Mouse (Mus musculus): ENCODE data around the gene Ripor3. TPM values are rescaled to one million over a fixed set of nuclear protein-coding genes. Genes with fewer than 3 reads are reported as not detected.

Ripor3 gene
- polyA plus RNA-seq, 1 experiment = 0.94 TPM

DNA sequence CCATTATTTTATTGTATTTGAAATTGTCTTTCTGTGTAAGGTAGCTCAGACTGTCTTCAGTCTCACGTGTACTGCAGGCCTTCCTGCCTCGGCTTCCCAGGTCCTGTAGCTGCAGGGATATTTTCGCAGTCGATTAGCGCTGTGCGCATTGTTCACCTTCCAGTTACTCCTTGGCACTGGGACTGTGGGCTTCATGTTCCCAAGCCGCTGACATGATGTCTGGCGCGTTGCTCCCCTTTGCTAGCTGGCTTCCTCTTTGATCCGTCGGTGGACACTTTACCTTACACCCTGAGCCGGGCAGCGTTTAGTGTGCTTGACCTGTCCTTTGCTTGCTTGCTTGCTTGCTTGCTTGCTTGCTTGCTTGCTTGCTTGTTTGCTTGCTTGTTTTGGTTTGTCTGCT lies 61.9 kb downstream of the Ripor3 start:
- Histone ChIP-seq H3K4me3 (no peak overlapping the region), H3K79me2 (ENCODE audit: control insufficient read depth, insufficient read depth) (peaks cover 93% of the 10 kb centered on the region), H3K27me3 (ENCODE audit: control insufficient read depth, insufficient read depth, insufficient read length) (no peaks in the 10 kb centered on the region), H3ac (ENCODE audit: control insufficient read depth, insufficient read length) (no peak overlapping the region), H3K36me3 (ENCODE audit: control insufficient read depth, insufficient read depth) (no peaks in the 10 kb centered on the region), H3K4me2 (ENCODE audit: low read depth) (peak overlapping the region; percentile 62)
- TF ChIP-seq REST (IDR thresholded peaks at IDR 0.05; ENCODE audit: insufficient read depth, insufficient read length) (no peak), USF1 (IDR thresholded peaks at IDR 0.05; ENCODE audit: low read depth) (no peak)

DNA sequence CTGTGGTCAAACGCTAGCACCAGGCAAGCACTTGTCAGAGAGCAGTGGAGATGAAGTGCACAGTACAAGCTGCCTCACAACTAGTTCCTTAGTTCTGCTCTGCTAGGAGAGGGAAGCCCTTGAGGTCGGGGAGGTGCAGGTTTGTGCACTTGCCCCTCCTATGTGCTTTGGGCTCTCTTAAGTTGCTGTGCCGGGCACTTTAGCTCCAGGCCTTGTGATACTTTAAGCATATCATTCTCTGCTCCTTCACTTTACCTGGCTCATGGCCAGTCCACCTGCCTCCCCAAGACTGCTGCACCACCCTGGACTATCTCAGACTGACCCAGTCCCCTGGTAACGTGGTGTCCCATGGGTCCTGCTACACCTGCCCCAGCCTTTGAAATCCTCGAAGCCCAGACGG lies 62.4 kb downstream of the Ripor3 start:
- Histone ChIP-seq H3K4me2 (ENCODE audit: low read depth) (no peak overlapping the region), H3K27me3 (ENCODE audit: control insufficient read depth, insufficient read depth, insufficient read length) (no peaks in the 10 kb centered on the region), H3ac (ENCODE audit: control insufficient read depth, insufficient read length) (no peak overlapping the region), H3K36me3 (ENCODE audit: control insufficient read depth, insufficient read depth) (no peaks in the 10 kb centered on the region), H3K4me3 (no peak overlapping the region), H3K79me2 (ENCODE audit: control insufficient read depth, insufficient read depth) (peaks cover 93% of the 10 kb centered on the region)
- TF ChIP-seq POLR2AphosphoS2 (IDR thresholded peaks at IDR 0.05; ENCODE audit: insufficient read length, low read depth) (no peak), MYOD1 (IDR thresholded peaks at IDR 0.05; ENCODE audit: control insufficient read depth in 1 of 3, insufficient read length in 2 of 3, low read depth in 2 of 3) (no peak), REST (IDR thresholded peaks at IDR 0.05; ENCODE audit: insufficient read depth, insufficient read length) (no peak), TCF3 (IDR thresholded peaks at IDR 0.05; ENCODE audit: insufficient read length, low read depth) (no peak), SRF (IDR thresholded peaks at IDR 0.05; ENCODE audit: control insufficient read depth, insufficient read length, low read depth) (no peak), TCF12 (IDR thresholded peaks at IDR 0.05; ENCODE audit: insufficient read depth, poor library complexity, severe bottlenecking) (no peak), MAX (IDR thresholded peaks at IDR 0.05; ENCODE audit: low read depth) (no peak)

DNA sequence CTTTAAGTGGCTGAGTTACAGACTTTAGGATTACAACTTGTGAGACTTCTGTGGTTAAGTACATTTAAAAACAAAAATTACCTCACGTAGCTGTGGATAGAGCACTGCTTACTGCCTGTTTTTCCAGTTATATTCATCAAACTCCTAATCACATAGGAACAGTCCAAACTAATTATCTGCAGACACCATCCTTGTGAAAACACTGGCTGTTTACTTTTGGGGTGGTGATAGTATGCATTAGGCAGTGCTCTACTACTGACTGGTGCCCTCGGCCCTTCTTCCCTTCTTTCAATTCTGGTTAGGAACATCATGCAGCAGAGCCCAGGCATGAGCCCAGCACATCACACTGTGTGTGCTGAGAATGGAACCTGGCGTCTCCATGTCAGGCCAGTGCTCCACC lies 63.2 kb downstream of the Ripor3 start:
- H3K4me3 ChIP-seq = no peak overlapping the region
- peaks cover 86% of the 10 kb centered on the region for H3K79me2 ChIP-seq (ENCODE audit: control insufficient read depth, insufficient read depth)
- H3K36me3 ChIP-seq (ENCODE audit: control insufficient read depth, insufficient read depth) = no peaks in the 10 kb centered on the region
- no peaks in the 10 kb centered on the region for H3K27me3 ChIP-seq (ENCODE audit: control insufficient read depth, insufficient read depth, insufficient read length)
- no peak overlapping the region for H3ac ChIP-seq (ENCODE audit: control insufficient read depth, insufficient read length)
- no peak overlapping the region for H3K4me2 ChIP-seq (ENCODE audit: low read depth)
- TF ChIP-seq POLR2A (IDR thresholded peaks at IDR 0.05; ENCODE audit: insufficient read length, low read depth) (no peak), CEBPB (IDR thresholded peaks at IDR 0.05; ENCODE audit: insufficient read depth, poor library complexity, severe bottlenecking) (no peak), USF1 (IDR thresholded peaks at IDR 0.05; ENCODE audit: low read depth) (no peak), POLR2AphosphoS2 (IDR thresholded peaks at IDR 0.05; ENCODE audit: insufficient read length, low read depth) (no peak), SRF (IDR thresholded peaks at IDR 0.05; ENCODE audit: control insufficient read depth, insufficient read length, low read depth) (no peak), TCF12 (IDR thresholded peaks at IDR 0.05; ENCODE audit: insufficient read depth, poor library complexity, severe bottlenecking) (no peak), TCF3 (IDR thresholded peaks at IDR 0.05; ENCODE audit: insufficient read length, low read depth) (no peak), MAX (IDR thresholded peaks at IDR 0.05; ENCODE audit: low read depth) (no peak), MYOD1 (IDR thresholded peaks at IDR 0.05; ENCODE audit: control insufficient read depth in 1 of 3, insufficient read length in 2 of 3, low read depth in 2 of 3) (no peak), E2F4 (IDR thresholded peaks at IDR 0.05; ENCODE audit: insufficient read depth) (no peak), REST (IDR thresholded peaks at IDR 0.05; ENCODE audit: insufficient read depth, insufficient read length) (no peak), MYOG (IDR thresholded peaks at IDR 0.05; ENCODE audit: control insufficient read depth in 1 of 3, insufficient read depth in 1 of 3, insufficient read length in 2 of 3, low read depth in 2 of 3) (no peak)

DNA sequence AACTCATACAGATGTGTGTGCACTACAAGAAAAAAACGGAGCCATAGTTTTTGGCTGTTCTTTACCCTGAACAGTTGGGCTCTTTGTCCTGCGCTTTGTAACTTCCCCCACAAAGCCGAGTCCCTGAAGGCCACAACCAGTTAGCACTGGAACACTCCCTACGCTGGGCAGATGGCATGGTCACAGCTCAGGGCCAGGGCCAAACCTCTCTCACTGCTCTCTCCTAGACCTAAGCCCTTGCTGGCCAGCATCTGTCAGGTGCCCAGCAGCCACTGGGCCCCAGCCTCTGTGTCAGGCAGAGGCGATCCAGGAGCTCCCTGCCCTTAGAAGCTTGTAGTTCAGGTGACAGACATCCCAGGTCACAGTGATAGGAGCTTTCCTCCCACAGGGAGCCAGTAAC lies 65.0 kb downstream of the Ripor3 start:
- H3ac ChIP-seq (ENCODE audit: control insufficient read depth, insufficient read length) = no peak overlapping the region
- H3K36me3 ChIP-seq (ENCODE audit: control insufficient read depth, insufficient read depth) = no peaks in the 10 kb centered on the region
- no peaks in the 10 kb centered on the region for H3K27me3 ChIP-seq (ENCODE audit: control insufficient read depth, insufficient read depth, insufficient read length)
- no peak overlapping the region for H3K4me3 ChIP-seq
- TF ChIP-seq MAX (IDR thresholded peaks at IDR 0.05; ENCODE audit: low read depth) (no peak), TCF12 (IDR thresholded peaks at IDR 0.05; ENCODE audit: insufficient read depth, poor library complexity, severe bottlenecking) (no peak), REST (IDR thresholded peaks at IDR 0.05; ENCODE audit: insufficient read depth, insufficient read length) (no peak), TCF3 (IDR thresholded peaks at IDR 0.05; ENCODE audit: insufficient read length, low read depth) (no peak), E2F4 (IDR thresholded peaks at IDR 0.05; ENCODE audit: insufficient read depth) (no peak), USF1 (IDR thresholded peaks at IDR 0.05; ENCODE audit: low read depth) (no peak), MYOD1 (IDR thresholded peaks at IDR 0.05; ENCODE audit: control insufficient read depth in 1 of 3, insufficient read length in 2 of 3, low read depth in 2 of 3) (no peak), POLR2AphosphoS2 (IDR thresholded peaks at IDR 0.05; ENCODE audit: insufficient read length, low read depth) (no peak), POLR2A (IDR thresholded peaks at IDR 0.05; ENCODE audit: insufficient read length, low read depth) (no peak), MYOG (IDR thresholded peaks at IDR 0.05; ENCODE audit: control insufficient read depth in 1 of 3, insufficient read depth in 1 of 3, insufficient read length in 2 of 3, low read depth in 2 of 3) (no peak), SRF (IDR thresholded peaks at IDR 0.05; ENCODE audit: control insufficient read depth, insufficient read length, low read depth) (no peak), CEBPB (IDR thresholded peaks at IDR 0.05; ENCODE audit: insufficient read depth, poor library complexity, severe bottlenecking) (no peak)
- no peak overlapping the region for H3K4me2 ChIP-seq (ENCODE audit: low read depth)
- peaks cover 82% of the 10 kb centered on the region for H3K79me2 ChIP-seq (ENCODE audit: control insufficient read depth, insufficient read depth)

DNA sequence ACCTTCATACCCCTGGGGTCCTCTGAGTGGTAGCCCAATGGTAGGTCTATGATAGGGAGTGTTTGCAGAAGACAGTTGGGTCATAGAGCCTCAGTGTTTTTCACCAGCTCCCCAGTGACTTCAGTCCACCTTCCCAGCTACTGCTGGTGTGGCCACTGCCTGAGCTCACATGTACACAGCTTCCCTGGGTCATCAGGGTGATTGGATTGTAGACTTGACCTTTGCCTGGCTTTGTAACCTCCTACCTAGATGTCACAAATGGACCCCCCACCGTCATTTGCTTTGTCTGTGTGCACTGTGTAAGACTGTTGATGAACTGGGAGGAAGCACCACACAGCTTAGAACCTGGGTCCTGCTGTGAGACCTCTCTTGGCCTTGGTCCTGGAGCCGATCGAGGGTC lies 66.2 kb downstream of the Ripor3 start:
- TF ChIP-seq TCF12 (IDR thresholded peaks at IDR 0.05; ENCODE audit: insufficient read depth, poor library complexity, severe bottlenecking) = no peak
- no peak for TF ChIP-seq TCF3 (IDR thresholded peaks at IDR 0.05; ENCODE audit: insufficient read length, low read depth)
- no peak for TF ChIP-seq MAX (IDR thresholded peaks at IDR 0.05; ENCODE audit: low read depth)
- no peak for TF ChIP-seq USF1 (IDR thresholded peaks at IDR 0.05; ENCODE audit: low read depth)
- TF ChIP-seq REST (IDR thresholded peaks at IDR 0.05; ENCODE audit: insufficient read depth, insufficient read length) = no peak
- TF ChIP-seq CEBPB (IDR thresholded peaks at IDR 0.05; ENCODE audit: insufficient read depth, poor library complexity, severe bottlenecking) = no peak
- no peak for TF ChIP-seq MYOD1 (IDR thresholded peaks at IDR 0.05; ENCODE audit: control insufficient read depth in 1 of 3, insufficient read length in 2 of 3, low read depth in 2 of 3)
- no peak for TF ChIP-seq MYOG (IDR thresholded peaks at IDR 0.05; ENCODE audit: control insufficient read depth in 1 of 3, insufficient read depth in 1 of 3, insufficient read length in 2 of 3, low read depth in 2 of 3)
- TF ChIP-seq E2F4 (IDR thresholded peaks at IDR 0.05; ENCODE audit: insufficient read depth) = no peak
- TF ChIP-seq SRF (IDR thresholded peaks at IDR 0.05; ENCODE audit: control insufficient read depth, insufficient read length, low read depth) = no peak
- no peak for TF ChIP-seq POLR2AphosphoS2 (IDR thresholded peaks at IDR 0.05; ENCODE audit: insufficient read length, low read depth)
- TF ChIP-seq POLR2A (IDR thresholded peaks at IDR 0.05; ENCODE audit: insufficient read length, low read depth) = no peak
- H3K36me3 ChIP-seq (ENCODE audit: control insufficient read depth, insufficient read depth) = no peaks in the 10 kb centered on the region
- no peak overlapping the region for H3ac ChIP-seq (ENCODE audit: control insufficient read depth, insufficient read length)
- no peaks in the 10 kb centered on the region for H3K27me3 ChIP-seq (ENCODE audit: control insufficient read depth, insufficient read depth, insufficient read length)
- H3K4me2 ChIP-seq (ENCODE audit: low read depth) = no peak overlapping the region
- H3K4me3 ChIP-seq = no peak overlapping the region
- H3K79me2 ChIP-seq (ENCODE audit: control insufficient read depth, insufficient read depth) = peaks cover 87% of the 10 kb centered on the region
